Mouse (Mus musculus) spleen, adult 2 months (tissue): ENCODE measurements around the gene Ptprm.

ENCODE experiments used
- CTCF ChIP-seq: fragments of 200-500 bp; IDR thresholded peaks from 2 replicates; pipeline ENCODE4 v1.5.1; 2011; ENCODE audit warnings: mild to moderate bottlenecking, inconsistent platforms; ENCODE audit not compliant: insufficient read depth, insufficient read length, insufficient replicate concordance; ENCODE audit errors: extremely low read depth
- POLR2A ChIP-seq: fragments of 200-500 bp; IDR thresholded peaks from 2 replicates; pipeline ENCODE4 v1.6.1; 2011; ENCODE audit warnings: low read depth, low read length, inconsistent platforms

- TF ChIP-seq CTCF (no peak), POLR2A (no peak)
Measured at GRCm38 (mm10) chr17:66979971-66980370, 374.3 kb downstream of the Ptprm start.
